Mouse (Mus musculus): Measurements from ENCODE around the gene Cyp2w1.
A peak's percentile ranks its signal among the peaks of the same experiment; 100 is the strongest.

Cyp2w1 gene

GRCm38 (mm10) chr5:139364911-139365571, 12.6 kb downstream of the Cyp2w1 start:
- DNase-seq (ENCODE audit: low spot score) = no peak

GRCm38 (mm10) chr5:139365827-139366226, 13.4 kb downstream of the Cyp2w1 start:
- DNase-seq (ENCODE audit: low spot score) = no peak

- DNase-seq (ENCODE audit: low spot score) = no peak
Observed at GRCm38 (mm10) chr5:139366484-139366883, 14.1 kb downstream of the Cyp2w1 start.

GRCm38 (mm10) chr5:139367884-139368458, 15.6 kb downstream of the Cyp2w1 start:
- DNase-seq (ENCODE audit: low spot score) = peak; percentile 36

- DNase-seq (ENCODE audit: low spot score) = no peak
Observed at GRCm38 (mm10) chr5:139368638-139369320, 16.4 kb downstream of the Cyp2w1 start.

- no peak for DNase-seq (ENCODE audit: low spot score)
Observed at GRCm38 (mm10) chr5:139370336-139370735, 17.9 kb downstream of the Cyp2w1 start.

- DNase-seq (ENCODE audit: low spot score) = no peak
Observed at GRCm38 (mm10) chr5:139371118-139371517, 18.7 kb downstream of the Cyp2w1 start.

- peak; percentile 92 for DNase-seq (ENCODE audit: low spot score)
Observed at GRCm38 (mm10) chr5:139371631-139372401, 19.4 kb downstream of the Cyp2w1 start.

- DNase-seq (ENCODE audit: low spot score) = no peak
Observed at GRCm38 (mm10) chr5:139373126-139373525, 20.7 kb downstream of the Cyp2w1 start.

GRCm38 (mm10) chr5:139373889-139374444, 21.6 kb downstream of the Cyp2w1 start:
- DNase-seq (ENCODE audit: low spot score) = no peak

- no peak for DNase-seq (ENCODE audit: low spot score)
Observed at GRCm38 (mm10) chr5:139374841-139375240, 22.4 kb downstream of the Cyp2w1 start.

GRCm38 (mm10) chr5:139377468-139378270, 25.3 kb downstream of the Cyp2w1 start, which contains the start of gene Gpr146:
TSS of gene Gpr146 (plus strand) at chr5:139377697.
- DNase-seq (ENCODE audit: low spot score) = peak; percentile 63

GRCm38 (mm10) chr5:139378271-139378556, 25.8 kb downstream of the Cyp2w1 start:
- DNase-seq (ENCODE audit: low spot score) = no peak

- no peak for DNase-seq (ENCODE audit: low spot score)
Observed at GRCm38 (mm10) chr5:139378986-139379629, 26.7 kb downstream of the Cyp2w1 start.

GRCm38 (mm10) chr5:139379771-139380384, 27.5 kb downstream of the Cyp2w1 start:
- no peak for DNase-seq (ENCODE audit: low spot score)

- DNase-seq (ENCODE audit: low spot score) = peak; percentile 52
Observed at GRCm38 (mm10) chr5:139380385-139381248, 28.2 kb downstream of the Cyp2w1 start.

- peak; percentile 92 for DNase-seq (ENCODE audit: low spot score)
Observed at GRCm38 (mm10) chr5:139381586-139382513, 29.4 kb downstream of the Cyp2w1 start.

GRCm38 (mm10) chr5:139382760-139383159, 30.3 kb downstream of the Cyp2w1 start:
- DNase-seq (ENCODE audit: low spot score) = peak; percentile 95
